Mouse (Mus musculus) embryonic facial prominence, embryonic 15.5 days (tissue): ENCODE measurements around the gene Ankrd52. TPM values are rescaled to one million over a fixed set of nuclear protein-coding genes. Genes with fewer than 3 reads are reported as not detected.

Source experiments
- ATAC-seq: fragments of 200-750 bp; cut with Nextera tagmentation; 2 replicates; pipeline ENCODE4 v1.8.0; 2017; ENCODE audit warnings: low read depth, moderate TSS enrichment; ENCODE audit not compliant: insufficient number of reproducible peaks, low FRiP score, low TSS enrichment
- H3K27ac ChIP-seq: fragments of 300-500 bp; sonication (generic); replicated peaks from 2 replicates; pipeline ENCODE4 v1.5.1; 2015; ENCODE audit warnings: mild to moderate bottlenecking, inconsistent platforms
- H3K27me3 ChIP-seq: fragments of 300-500 bp; sonication (generic); 2 replicates; pipeline ENCODE4 v1.6.1; 2015; ENCODE audit warnings: inconsistent platforms
- H3K36me3 ChIP-seq: fragments of 300-500 bp; sonication (generic); 2 replicates; pipeline ENCODE4 v1.6.1; 2015; ENCODE audit warnings: mild to moderate bottlenecking, inconsistent platforms
- H3K4me1 ChIP-seq: fragments of 300-500 bp; sonication (generic); 2 replicates; pipeline ENCODE4 v1.6.1; 2015; ENCODE audit warnings: inconsistent platforms
- H3K4me2 ChIP-seq: fragments of 300-500 bp; sonication (generic); replicated peaks from 2 replicates; pipeline ENCODE4 v1.6.1; 2015; ENCODE audit warnings: mild to moderate bottlenecking, inconsistent platforms
- H3K4me3 ChIP-seq: fragments of 300-500 bp; sonication (generic); replicated peaks from 2 replicates; pipeline ENCODE4 v1.5.1; 2015; ENCODE audit warnings: mild to moderate bottlenecking, inconsistent platforms
- H3K9ac ChIP-seq: fragments of 300-500 bp; sonication (generic); 2 replicates; pipeline ENCODE4 v1.6.1; 2015; ENCODE audit warnings: inconsistent platforms
- H3K9me3 ChIP-seq: fragments of 300-500 bp; sonication (generic); replicated peaks from 2 replicates; pipeline ENCODE4 v1.6.1; 2016; ENCODE audit warnings: inconsistent platforms
- WGBS: fragments of 180-500 bp; shearing (Covaris S2); methylation state at CpG from one replicate; pipeline ENCODE4 v1.1.7; 2015; 5-methylcytosine and 5-hydroxymethylcytosine counted together
- polyA plus RNA-seq: library from polyadenylated mRNA; unstranded; fragments of >200 nt; fragmentation: Nextera tagmentation; extraction: Ambion mirVana; gene quantifications from 2 replicates; pipeline ENCODE4 v1.2.1, GENCODE M21; 2015

The Ankrd52 gene
- polyA plus RNA-seq, 1 experiment from 2014 or later, result 11.0 TPM

DNA sequence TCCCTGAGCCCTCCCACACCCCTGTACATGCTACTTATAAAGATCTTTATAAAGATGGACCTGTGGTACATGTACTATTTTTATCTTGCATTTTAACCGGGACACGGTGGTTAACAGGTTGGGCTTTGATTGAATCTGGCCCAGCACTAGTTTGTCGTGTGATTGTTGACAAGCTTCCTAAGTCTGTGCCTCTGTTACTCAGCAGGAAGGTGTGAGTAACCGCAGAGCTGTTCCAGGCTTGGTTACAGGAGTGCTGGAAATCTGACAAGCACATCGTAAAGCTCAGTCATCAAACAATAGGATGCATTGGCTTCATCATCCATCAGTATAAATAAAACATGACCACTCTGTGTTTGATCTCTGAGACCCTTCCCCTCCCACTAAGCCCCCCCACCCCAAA lies 45.5 kb downstream of the Ankrd52 start:
- Histone ChIP-seq H3K4me1 (no peaks in the 10 kb centered on the region), H3K4me3 (no peak overlapping the region), H3K27ac (no peak overlapping the region), H3K27me3 (no peaks in the 10 kb centered on the region), H3K4me2 (no peak overlapping the region), H3K9ac (no peak overlapping the region), H3K36me3 (peaks cover 67% of the 10 kb centered on the region), H3K9me3 (no peaks in the 10 kb centered on the region)
- ATAC-seq, result no peak
- WGBS, result 87% methylated on average over 5 of the region's 5 CpGs

DNA sequence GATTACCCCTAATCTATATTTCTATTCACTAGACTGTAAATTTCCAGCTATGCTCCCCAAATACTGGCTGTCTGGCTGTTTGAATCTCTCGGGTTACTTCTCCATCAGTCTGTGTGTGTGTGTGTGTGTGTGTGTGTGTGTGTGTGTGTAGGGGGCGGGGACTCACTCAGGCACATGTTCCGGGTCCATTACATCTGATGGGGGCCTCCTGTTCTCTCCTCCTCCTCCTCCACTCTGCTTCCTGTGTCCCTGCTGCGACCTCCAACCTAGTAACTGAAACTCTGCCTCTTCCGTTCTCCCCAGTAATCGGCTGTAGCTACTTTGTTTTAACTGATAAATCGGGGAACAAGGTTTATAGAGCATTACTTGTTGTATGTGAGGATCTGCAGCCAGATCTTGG lies 47.7 kb downstream of the Ankrd52 start:
- WGBS, result 31% methylated on average over 7 of the region's 7 CpGs
- no peak for ATAC-seq
- no peak overlapping the region for H3K4me3 ChIP-seq
- no peak overlapping the region for H3K27ac ChIP-seq
- peaks cover 66% of the 10 kb centered on the region for H3K36me3 ChIP-seq
- no peaks in the 10 kb centered on the region for H3K27me3 ChIP-seq
- H3K4me2 ChIP-seq, result no peak overlapping the region
- no peak overlapping the region for H3K9ac ChIP-seq
- no peaks in the 10 kb centered on the region for H3K4me1 ChIP-seq
- H3K9me3 ChIP-seq, result no peaks in the 10 kb centered on the region

DNA sequence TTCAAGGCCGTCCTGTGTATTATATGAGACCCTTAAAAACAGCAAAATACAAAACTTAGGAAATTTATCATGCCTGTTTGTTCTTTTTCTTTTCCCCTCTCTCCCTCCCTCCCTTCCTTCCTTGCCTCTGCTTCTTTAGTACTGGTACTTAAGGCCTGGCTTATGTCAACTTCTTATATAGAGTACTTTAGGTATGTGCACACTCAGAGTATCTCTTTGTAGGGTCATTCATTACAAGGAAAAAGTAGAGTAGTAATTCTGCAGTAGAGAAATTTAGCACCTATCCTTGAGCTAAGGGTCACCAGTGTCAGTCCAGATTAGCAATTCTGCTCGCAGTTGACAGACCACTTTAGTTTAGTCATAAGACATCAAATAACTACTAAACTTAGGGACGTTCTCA lies 48.3 kb downstream of the Ankrd52 start:
- 90% methylated on average over 3 of the region's 3 CpGs for WGBS
- no peak overlapping the region for H3K4me2 ChIP-seq
- ATAC-seq, result no peak
- H3K4me1 ChIP-seq, result no peaks in the 10 kb centered on the region
- peaks cover 67% of the 10 kb centered on the region for H3K36me3 ChIP-seq
- H3K4me3 ChIP-seq, result no peak overlapping the region
- H3K27ac ChIP-seq, result no peak overlapping the region
- H3K9me3 ChIP-seq, result no peaks in the 10 kb centered on the region
- H3K9ac ChIP-seq, result no peak overlapping the region
- H3K27me3 ChIP-seq, result no peaks in the 10 kb centered on the region

DNA sequence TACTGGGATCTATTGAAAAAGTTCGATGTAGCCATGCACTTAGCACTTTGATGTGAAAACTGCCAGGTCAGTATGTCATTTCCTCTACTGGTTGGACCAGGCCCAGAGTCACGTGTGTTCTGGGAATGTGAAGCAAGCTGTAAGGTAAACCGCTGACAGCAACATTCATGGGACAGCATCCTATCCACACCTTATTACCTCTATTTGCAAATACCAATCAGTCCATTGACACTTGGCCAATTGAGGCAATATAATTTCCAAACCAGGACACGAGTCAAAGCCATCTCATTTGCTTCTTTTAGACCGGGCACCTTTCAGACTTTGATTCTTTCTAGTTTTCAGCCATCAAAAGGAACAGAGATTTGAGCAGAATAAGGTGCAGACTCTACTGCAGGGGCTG lies 52.1 kb downstream of the Ankrd52 start:
- WGBS, result 81% methylated on average over 5 of the region's 5 CpGs
- Histone ChIP-seq H3K4me3 (no peak overlapping the region), H3K27me3 (no peaks in the 10 kb centered on the region), H3K36me3 (peaks cover 59% of the 10 kb centered on the region), H3K27ac (no peak overlapping the region), H3K9me3 (no peaks in the 10 kb centered on the region), H3K4me1 (no peaks in the 10 kb centered on the region), H3K4me2 (no peak overlapping the region), H3K9ac (no peak overlapping the region)
- ATAC-seq, result no peak

DNA sequence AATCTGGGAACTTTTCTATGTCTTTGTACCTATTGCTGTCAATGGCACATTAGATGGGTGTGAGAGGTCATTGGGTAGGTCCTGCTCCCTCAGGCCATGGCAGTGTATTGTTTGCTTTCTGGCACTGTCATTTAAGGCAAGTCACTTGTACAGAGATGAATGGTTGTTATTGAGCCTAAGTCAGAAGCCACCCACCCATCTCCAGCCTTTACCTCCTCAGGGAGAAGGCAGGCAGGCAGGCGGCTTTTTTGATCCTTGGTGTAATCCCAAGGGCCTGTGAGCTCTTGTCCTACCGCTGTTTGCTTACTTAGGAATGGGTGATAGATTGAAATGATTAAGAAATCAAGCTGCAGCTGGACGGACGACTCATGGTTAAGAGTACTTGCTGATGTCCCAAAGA lies 52.5 kb downstream of the Ankrd52 start:
- 59% methylated on average over 4 of the region's 4 CpGs for WGBS
- Histone ChIP-seq H3K36me3 (peaks cover 59% of the 10 kb centered on the region), H3K4me3 (no peak overlapping the region), H3K4me2 (no peak overlapping the region), H3K27ac (no peak overlapping the region), H3K9me3 (no peaks in the 10 kb centered on the region), H3K27me3 (no peaks in the 10 kb centered on the region), H3K4me1 (no peaks in the 10 kb centered on the region), H3K9ac (no peak overlapping the region)
- ATAC-seq, result no peak

DNA sequence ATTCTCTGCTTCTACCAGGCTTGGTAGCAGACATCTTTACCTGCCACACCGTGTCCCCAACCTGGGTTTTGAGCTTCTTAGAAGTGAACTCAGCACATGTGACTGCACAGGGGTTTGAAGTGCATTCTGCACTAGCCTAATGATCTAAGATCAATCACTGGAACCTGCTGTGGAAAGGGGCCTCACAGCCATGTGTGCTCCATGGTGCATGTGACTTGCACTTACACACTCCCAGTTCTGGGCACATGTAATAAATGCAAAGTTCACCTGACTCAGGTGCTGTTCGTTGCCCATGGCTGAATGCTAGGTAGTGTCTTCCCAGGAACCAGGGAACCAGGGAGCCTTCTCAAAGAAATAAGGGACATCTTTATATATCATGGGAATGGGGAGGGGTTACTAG lies 56.5 kb downstream of the Ankrd52 start:
- Histone ChIP-seq H3K36me3 (peaks cover 78% of the 10 kb centered on the region), H3K9ac (no peak overlapping the region), H3K4me2 (no peak overlapping the region), H3K4me3 (no peak overlapping the region), H3K27me3 (no peaks in the 10 kb centered on the region), H3K9me3 (no peaks in the 10 kb centered on the region), H3K4me1 (no peaks in the 10 kb centered on the region), H3K27ac (no peak overlapping the region)
- ATAC-seq, result no peak
- WGBS, result 98% methylated on average over 2 of the region's 2 CpGs

DNA sequence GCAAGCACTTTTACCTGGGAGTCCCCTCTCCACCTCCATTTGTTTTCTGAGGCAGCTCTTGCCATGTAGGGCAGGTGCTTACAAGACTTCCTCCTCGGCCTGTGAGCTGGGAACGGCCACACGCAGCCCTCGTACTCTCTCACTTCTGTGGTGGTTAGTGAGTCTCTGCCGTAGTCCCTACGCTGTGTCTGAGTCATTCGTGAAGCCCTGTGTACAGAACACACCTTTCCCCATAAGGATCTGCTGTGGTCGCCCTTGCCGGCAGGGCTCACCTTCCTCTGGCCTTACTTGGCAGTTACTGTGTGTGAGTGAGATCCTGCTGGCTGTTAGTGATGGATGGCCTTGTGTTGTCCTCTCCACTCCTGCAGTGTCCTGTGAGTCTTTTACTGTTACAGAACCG lies 57.8 kb downstream of the Ankrd52 start:
- H3K4me1 ChIP-seq, result no peaks in the 10 kb centered on the region
- no peak for ATAC-seq
- peaks cover 76% of the 10 kb centered on the region for H3K36me3 ChIP-seq
- H3K9me3 ChIP-seq, result no peaks in the 10 kb centered on the region
- no peaks in the 10 kb centered on the region for H3K27me3 ChIP-seq
- H3K4me3 ChIP-seq, result no peak overlapping the region
- no peak overlapping the region for H3K4me2 ChIP-seq
- WGBS, result 89% methylated on average over 10 of the region's 10 CpGs
- no peak overlapping the region for H3K27ac ChIP-seq
- H3K9ac ChIP-seq, result no peak overlapping the region

DNA sequence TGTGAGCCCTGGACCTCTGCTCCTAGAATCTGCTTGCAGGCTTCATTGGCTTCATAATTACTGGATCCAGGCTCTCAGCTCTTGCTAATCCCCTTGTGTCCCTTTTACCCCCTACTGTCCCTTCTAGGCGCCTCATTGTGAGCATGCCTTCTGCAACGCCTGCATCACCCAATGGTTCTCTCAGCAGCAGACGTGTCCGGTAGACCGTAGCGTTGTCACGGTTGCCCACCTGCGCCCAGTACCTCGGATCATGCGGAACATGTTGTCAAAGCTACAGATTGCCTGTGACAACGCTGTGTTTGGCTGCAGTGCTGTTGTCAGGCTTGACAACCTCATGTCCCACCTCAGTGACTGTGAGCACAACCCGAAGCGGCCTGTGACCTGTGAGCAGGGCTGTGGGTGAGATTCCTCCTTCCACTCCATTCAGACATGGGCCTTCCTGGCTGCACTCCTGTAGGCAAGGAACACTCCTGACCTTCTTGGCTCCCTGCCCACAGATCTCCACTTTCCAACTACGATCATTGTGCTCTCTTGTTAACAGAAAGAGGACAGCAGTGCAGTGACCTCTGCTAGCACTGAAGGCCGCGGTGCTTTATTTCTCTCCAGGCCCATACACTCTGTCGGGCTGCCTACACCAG lies 58.4 kb downstream of the Ankrd52 start:
- 85% methylated on average over 17 of the region's 17 CpGs for whole genome bisulfite sequencing
- H3K4me3 ChIP-seq, result no peak overlapping the region

DNA sequence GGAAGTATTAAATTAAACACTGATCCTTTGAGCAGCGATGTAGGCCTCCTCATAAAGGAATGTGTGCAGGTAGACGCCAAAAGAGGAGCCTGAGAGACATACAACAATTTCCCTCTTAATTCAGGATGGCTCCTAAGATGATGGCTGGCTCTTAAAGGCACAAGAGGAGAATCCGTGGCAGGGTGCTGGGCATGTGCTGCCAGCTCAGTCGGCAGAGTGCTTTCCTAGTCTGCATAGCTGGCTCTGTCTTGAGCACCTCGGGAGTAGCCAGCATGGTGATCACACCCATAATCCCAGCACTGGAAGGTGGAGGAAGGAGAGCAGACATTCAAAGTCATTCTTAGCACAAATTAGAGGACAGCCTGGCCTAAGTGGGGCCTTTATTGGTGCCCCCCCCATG lies 59.0 kb downstream of the Ankrd52 start:
- 87% methylated on average over 5 of the region's 5 CpGs for WGBS
- H3K4me3 ChIP-seq, result no peak overlapping the region
- ATAC-seq, result no peak
- no peaks in the 10 kb centered on the region for H3K9me3 ChIP-seq
- no peak overlapping the region for H3K4me2 ChIP-seq
- H3K27me3 ChIP-seq, result no peaks in the 10 kb centered on the region
- no peak overlapping the region for H3K9ac ChIP-seq
- no peak overlapping the region for H3K27ac ChIP-seq
- no peaks in the 10 kb centered on the region for H3K4me1 ChIP-seq
- H3K36me3 ChIP-seq, result peaks cover 76% of the 10 kb centered on the region

More for the DNA sequence above, 58.4 kb downstream of the Ankrd52 start:
- Histone ChIP-seq H3K9ac (no peak overlapping the region), H3K27me3 (no peaks in the 10 kb centered on the region), H3K9me3 (no peaks in the 10 kb centered on the region), H3K36me3 (peaks cover 76% of the 10 kb centered on the region), H3K4me1 (no peaks in the 10 kb centered on the region), H3K4me2 (no peak overlapping the region), H3K27ac (no peak overlapping the region)
- no peak for ATAC-seq

DNA sequence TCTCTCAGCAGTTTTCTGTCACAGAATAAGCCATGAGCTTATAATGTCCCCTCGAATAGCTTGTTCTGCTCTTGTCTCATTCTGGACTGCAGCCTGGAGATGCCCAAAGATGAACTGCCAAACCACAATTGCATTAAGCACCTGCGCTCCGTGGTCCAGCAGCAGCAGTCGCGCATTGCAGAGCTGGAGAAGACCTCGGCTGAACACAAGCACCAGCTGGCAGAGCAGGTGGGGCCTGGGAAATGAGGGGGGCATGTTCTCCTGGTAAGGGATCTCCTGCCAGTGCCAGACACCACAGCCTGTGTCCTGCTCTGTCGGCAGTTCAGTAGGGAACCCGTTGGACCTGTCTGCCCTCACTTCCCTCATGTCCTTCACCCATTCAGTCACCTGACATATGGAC lies 59.5 kb downstream of the Ankrd52 start:
- peaks cover 75% of the 10 kb centered on the region for H3K36me3 ChIP-seq
- no peak for ATAC-seq
- WGBS, result 82% methylated on average over 8 of the region's 8 CpGs
- H3K4me3 ChIP-seq, result no peak overlapping the region
- no peak overlapping the region for H3K9ac ChIP-seq
- no peaks in the 10 kb centered on the region for H3K9me3 ChIP-seq
- no peaks in the 10 kb centered on the region for H3K4me1 ChIP-seq
- H3K27me3 ChIP-seq, result no peaks in the 10 kb centered on the region
- H3K27ac ChIP-seq, result no peak overlapping the region
- no peak overlapping the region for H3K4me2 ChIP-seq

DNA sequence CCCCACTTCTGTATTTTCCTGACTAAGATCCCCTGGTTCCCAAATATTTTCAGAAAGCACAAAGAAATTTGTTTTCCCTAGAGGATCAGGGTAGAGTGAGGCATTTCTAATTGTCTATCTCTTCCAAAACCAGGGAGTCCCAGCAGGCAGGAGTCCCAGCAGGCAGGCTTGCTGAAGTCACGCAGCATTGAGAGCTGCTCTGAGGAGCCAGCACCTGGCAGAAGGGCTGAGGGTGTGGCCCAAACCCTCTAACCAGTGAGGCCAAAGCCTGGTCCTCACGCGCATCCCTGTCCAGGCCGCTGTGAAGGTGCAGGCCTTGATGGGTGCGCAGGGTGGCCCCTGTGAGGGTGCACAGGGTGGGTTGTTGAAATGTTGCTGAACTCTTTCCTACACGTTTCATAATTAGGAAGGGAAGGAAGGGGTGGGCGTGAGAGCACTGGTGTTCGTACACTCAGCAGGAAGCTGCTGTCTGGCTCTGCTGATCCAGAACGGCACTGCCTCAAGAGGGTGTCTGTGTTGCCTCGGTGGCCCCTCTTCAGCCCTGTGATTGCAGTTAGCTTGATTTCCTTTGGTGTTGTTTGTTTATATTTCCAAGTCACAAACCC lies 61.9 kb downstream of the Ankrd52 start:
- no peaks in the 10 kb centered on the region for H3K9me3 ChIP-seq
- no peak overlapping the region for H3K9ac ChIP-seq
- no peak overlapping the region for H3K27ac ChIP-seq
- ATAC-seq, result no peak
- H3K4me3 ChIP-seq, result no peak overlapping the region
- H3K4me2 ChIP-seq, result no peak overlapping the region
- 74% methylated on average over 10 of the region's 10 CpGs for WGBS
- no peaks in the 10 kb centered on the region for H3K27me3 ChIP-seq
- H3K36me3 ChIP-seq, result peaks cover 66% of the 10 kb centered on the region
- no peaks in the 10 kb centered on the region for H3K4me1 ChIP-seq

DNA sequence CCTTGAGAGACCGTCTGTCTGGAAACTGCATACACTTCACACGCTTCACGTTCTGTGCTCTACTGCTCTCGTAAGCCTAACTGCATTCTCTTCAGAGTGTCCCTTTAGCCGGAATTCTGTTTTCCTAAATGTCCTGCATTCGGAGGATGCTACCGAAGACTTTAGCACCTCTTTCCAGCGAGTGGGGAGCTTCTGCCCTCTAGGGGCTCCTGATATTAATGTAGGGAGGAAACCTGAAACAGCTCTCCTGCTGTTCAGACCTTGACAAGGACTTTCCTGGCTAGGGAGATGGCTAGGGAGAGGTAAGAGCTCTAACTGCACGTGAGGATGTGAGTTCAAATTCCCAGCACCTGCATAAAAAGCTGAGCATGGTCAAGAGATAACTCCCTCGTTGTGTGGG lies 63.5 kb downstream of the Ankrd52 start:
- no peak overlapping the region for H3K4me3 ChIP-seq
- H3K4me1 ChIP-seq, result no peaks in the 10 kb centered on the region
- no peak overlapping the region for H3K27ac ChIP-seq
- H3K36me3 ChIP-seq, result peaks cover 62% of the 10 kb centered on the region
- no peaks in the 10 kb centered on the region for H3K27me3 ChIP-seq
- WGBS, result 64% methylated on average over 10 of the region's 10 CpGs
- H3K9ac ChIP-seq, result no peak overlapping the region
- no peak overlapping the region for H3K4me2 ChIP-seq
- no peak for ATAC-seq
- no peaks in the 10 kb centered on the region for H3K9me3 ChIP-seq
